Mouse (Mus musculus) midbrain, embryonic 15.5 days (tissue): ENCODE measurements at regions not wholly inside any gene's neighbourhood (a gene's known extent, or its start where the extent isn't known, plus 50 kb on each side); places are given as distances from the start of the nearest gene placed in this dataset.
A peak's percentile ranks its signal among the peaks of the same experiment; 100 is the strongest.

Source experiments
- ATAC-seq: fragments of 200-750 bp; cut with Nextera tagmentation; replicated peaks from 2 replicates; pipeline ENCODE4 v1.8.0; 2017; ENCODE audit warnings: moderate TSS enrichment
- H3K27ac ChIP-seq: fragments of 300-500 bp; sonication (generic); 2 replicates; pipeline ENCODE4 v1.5.1; 2015; ENCODE audit warnings: mild to moderate bottlenecking, inconsistent platforms
- H3K27me3 ChIP-seq: fragments of 300-500 bp; sonication (generic); replicated peaks from 2 replicates; pipeline ENCODE4 v1.6.1; 2015; ENCODE audit warnings: inconsistent platforms
- H3K36me3 ChIP-seq: fragments of 300-500 bp; sonication (generic); replicated peaks from 2 replicates; pipeline ENCODE4 v1.6.1; 2015; ENCODE audit warnings: inconsistent platforms
- H3K4me1 ChIP-seq: fragments of 300-500 bp; sonication (generic); 2 replicates; pipeline ENCODE4 v1.6.1; 2015; ENCODE audit warnings: inconsistent platforms
- H3K4me2 ChIP-seq: fragments of 300-500 bp; sonication (generic); 2 replicates; pipeline ENCODE4 v1.6.1; 2015; ENCODE audit warnings: inconsistent platforms, mild to moderate bottlenecking, moderate library complexity
- H3K4me3 ChIP-seq: fragments of 300-500 bp; sonication (generic); 2 replicates; pipeline ENCODE4 v1.5.1; 2015; ENCODE audit warnings: mild to moderate bottlenecking, inconsistent platforms
- H3K9ac ChIP-seq: fragments of 300-500 bp; sonication (generic); 2 replicates; pipeline ENCODE4 v1.6.1; 2015; ENCODE audit warnings: mild to moderate bottlenecking, inconsistent platforms
- H3K9me3 ChIP-seq: fragments of 300-500 bp; sonication (generic); 2 replicates; pipeline ENCODE4 v1.6.1; 2016; ENCODE audit warnings: inconsistent platforms
- WGBS: fragments of 180-500 bp; shearing (Covaris S2); methylation state at CpG from one replicate; pipeline ENCODE4 v1.1.7; 2015; ENCODE audit warnings: mixed read lengths; 5-methylcytosine and 5-hydroxymethylcytosine counted together

DNA sequence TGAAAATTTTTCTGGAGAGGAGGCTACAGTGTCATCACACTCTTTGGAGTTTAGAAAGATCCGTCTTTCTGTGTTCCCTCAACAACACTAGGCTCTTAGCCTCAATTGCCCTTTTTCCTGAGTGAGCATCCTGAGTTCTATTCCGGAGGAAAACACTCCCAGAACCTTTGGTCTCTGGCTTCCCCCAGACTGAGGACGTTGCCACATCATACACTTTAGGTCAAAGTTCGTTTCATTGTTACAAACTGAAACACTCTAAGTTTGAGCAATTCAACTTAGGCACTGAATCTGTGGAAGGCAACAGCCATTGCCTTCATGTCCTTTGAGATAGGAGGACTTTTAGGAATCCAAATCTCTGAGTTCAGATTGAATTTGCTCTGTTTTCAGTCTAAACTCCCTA, 85.0 kb downstream of the Arl4a start:
- H3K4me2 ChIP-seq: no peak overlapping the region
- no peaks in the 10 kb centered on the region for H3K36me3 ChIP-seq
- 76% methylated on average over 4 of the region's 4 CpGs for WGBS

DNA sequence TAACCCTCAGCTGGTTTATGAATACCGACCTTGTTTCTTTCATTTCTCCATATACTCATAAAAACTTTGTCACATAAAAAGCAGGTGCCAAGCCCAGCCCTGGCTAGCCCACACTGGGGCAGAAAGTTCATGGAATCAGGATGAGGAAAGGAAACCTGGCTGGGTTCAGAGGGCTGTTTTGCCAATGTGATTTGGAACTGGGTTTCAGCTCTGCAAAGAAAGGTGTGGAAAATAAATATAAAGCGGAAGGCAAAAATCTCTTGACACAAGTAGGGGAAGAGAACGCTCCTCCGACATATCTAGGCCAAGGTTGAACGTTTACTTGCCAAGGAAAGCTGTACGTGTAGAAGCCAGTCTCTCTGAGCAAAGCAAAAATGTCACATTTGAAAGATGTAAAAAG, 85.9 kb downstream of the Arl4a start:
- no peak for ATAC-seq
- Histone ChIP-seq H3K9me3 (no peaks in the 10 kb centered on the region), H3K4me3 (no peak overlapping the region), H3K27ac (no peak overlapping the region), H3K4me2 (no peak overlapping the region), H3K9ac (no peak overlapping the region), H3K4me1 (peaks cover 9% of the 10 kb centered on the region), H3K27me3 (no peaks in the 10 kb centered on the region), H3K36me3 (no peaks in the 10 kb centered on the region)
- WGBS: 86% methylated on average over 6 of the region's 6 CpGs

More for the DNA sequence above, 85.0 kb downstream of the Arl4a start:
- ATAC-seq: no peak
- peaks cover 13% of the 10 kb centered on the region for H3K4me1 ChIP-seq
- H3K4me3 ChIP-seq: no peak overlapping the region
- no peaks in the 10 kb centered on the region for H3K9me3 ChIP-seq
- H3K9ac ChIP-seq: no peak overlapping the region
- H3K27me3 ChIP-seq: no peaks in the 10 kb centered on the region
- no peak overlapping the region for H3K27ac ChIP-seq

DNA sequence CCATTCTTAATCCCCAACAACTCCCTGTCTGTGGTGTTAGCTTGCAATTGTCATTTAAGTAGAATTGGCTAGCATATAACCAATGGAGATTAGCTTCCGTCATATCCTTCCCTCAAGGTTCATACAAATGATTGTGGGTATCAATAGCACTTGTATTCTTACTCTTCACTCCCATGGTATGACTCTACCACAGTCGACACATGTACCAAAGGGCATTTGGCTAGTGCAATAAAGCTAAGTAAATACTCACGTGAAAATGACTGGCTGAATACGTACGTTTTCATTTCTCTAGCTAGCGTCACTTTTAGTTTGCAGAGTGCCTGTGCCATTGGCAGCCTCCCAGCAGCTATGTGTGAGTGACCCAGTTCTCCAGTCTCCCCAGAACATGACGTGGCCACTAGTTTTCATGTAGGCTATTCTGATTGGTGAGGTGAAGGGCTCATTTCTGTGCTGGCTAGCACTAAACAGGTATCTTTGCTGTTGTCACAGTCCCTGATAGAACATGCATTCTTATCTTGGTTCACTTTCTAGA, 87.5 kb downstream of the Arl4a start:
- H3K9me3 ChIP-seq: no peaks in the 10 kb centered on the region
- H3K9ac ChIP-seq: no peak overlapping the region
- no peaks in the 10 kb centered on the region for H3K36me3 ChIP-seq
- no peaks in the 10 kb centered on the region for H3K4me1 ChIP-seq
- H3K4me2 ChIP-seq: no peak overlapping the region
- WGBS: 80% methylated on average over 7 of the region's 7 CpGs
- H3K27me3 ChIP-seq: no peaks in the 10 kb centered on the region
- no peak overlapping the region for H3K27ac ChIP-seq
- no peak overlapping the region for H3K4me3 ChIP-seq
- no peak for ATAC-seq

DNA sequence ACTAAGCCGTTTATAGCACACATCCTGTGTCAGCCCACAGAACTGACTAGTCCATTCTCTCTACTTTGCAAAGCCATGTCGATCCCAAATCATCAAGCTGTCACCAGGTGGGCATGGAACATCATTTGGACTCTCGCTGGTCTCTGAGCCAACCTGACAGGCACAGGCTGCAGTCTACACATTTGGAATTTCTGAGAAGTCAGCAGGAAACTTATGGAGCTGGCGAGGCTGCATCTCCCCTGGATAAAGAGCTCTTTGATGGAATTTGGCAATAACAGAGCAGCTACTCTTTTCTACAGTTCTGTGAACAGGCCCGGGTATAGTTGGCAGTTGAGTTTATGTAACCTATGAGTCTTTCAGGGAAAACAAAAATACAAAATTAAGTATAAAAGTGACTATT, 94.9 kb downstream of the Arl4a start:
- no peak overlapping the region for H3K4me2 ChIP-seq
- no peak overlapping the region for H3K4me3 ChIP-seq
- no peaks in the 10 kb centered on the region for H3K27me3 ChIP-seq
- 68% methylated on average over 5 of the region's 5 CpGs for WGBS
- H3K9me3 ChIP-seq: no peaks in the 10 kb centered on the region
- no peaks in the 10 kb centered on the region for H3K36me3 ChIP-seq
- H3K27ac ChIP-seq: no peak overlapping the region
- ATAC-seq: no peak
- H3K9ac ChIP-seq: no peak overlapping the region
- H3K4me1 ChIP-seq: no peaks in the 10 kb centered on the region

DNA sequence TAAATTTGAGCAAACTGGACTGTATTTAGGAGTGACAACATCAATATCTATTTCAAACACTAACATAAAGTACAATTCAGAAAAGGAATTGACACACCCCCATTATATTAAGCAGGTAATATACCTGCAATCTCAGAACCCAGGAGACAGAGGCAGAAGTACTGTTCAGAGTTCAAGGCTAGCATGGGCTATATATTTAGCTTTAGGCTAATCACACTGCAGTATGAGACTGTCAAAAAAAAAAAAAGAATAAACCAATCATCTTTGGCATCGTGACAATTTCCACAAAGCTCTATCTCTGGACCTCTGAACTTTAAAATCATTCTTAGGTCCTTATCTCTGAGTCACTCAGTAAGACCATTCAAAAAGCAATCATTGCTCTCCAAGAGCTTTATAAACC, 96.7 kb downstream of the Arl4a start:
- no peak overlapping the region for H3K4me3 ChIP-seq
- no peaks in the 10 kb centered on the region for H3K27me3 ChIP-seq
- no peak for ATAC-seq
- H3K4me1 ChIP-seq: peaks cover 3% of the 10 kb centered on the region; the same call in 1 of the 2 replicates
- 98% methylated on average over 1 of the region's 1 CpGs for WGBS
- H3K4me2 ChIP-seq: no peak overlapping the region
- H3K27ac ChIP-seq: no peak overlapping the region
- no peaks in the 10 kb centered on the region for H3K9me3 ChIP-seq
- H3K9ac ChIP-seq: no peak overlapping the region
- H3K36me3 ChIP-seq: no peaks in the 10 kb centered on the region

DNA sequence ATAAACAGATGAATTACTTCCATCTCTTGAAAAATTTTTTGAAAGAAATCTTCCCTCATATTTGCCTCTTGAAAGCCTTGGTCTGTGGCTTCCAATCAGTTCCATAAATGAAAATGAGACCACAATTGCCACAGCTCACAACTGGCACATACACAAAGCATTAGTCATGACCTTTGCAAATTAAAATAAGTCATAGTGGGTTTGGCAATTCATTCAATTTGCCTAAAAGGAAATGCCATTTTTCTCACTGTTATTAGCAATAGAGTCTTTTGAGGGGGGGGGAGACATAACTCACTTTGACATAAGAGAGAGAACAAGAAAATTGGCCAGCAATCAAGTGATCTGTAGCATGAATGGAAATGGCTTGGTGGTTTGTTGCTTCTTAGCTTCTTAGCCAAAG, 98.8 kb downstream of the Arl4a start:
- H3K4me1 ChIP-seq: peaks cover 3% of the 10 kb centered on the region; the same call in 1 of the 2 replicates
- no peaks in the 10 kb centered on the region for H3K9me3 ChIP-seq
- no peak overlapping the region for H3K4me2 ChIP-seq
- no peaks in the 10 kb centered on the region for H3K27me3 ChIP-seq
- no peaks in the 10 kb centered on the region for H3K36me3 ChIP-seq
- H3K4me3 ChIP-seq: no peak overlapping the region
- no peak overlapping the region for H3K9ac ChIP-seq
- ATAC-seq: no peak
- H3K27ac ChIP-seq: no peak overlapping the region

DNA sequence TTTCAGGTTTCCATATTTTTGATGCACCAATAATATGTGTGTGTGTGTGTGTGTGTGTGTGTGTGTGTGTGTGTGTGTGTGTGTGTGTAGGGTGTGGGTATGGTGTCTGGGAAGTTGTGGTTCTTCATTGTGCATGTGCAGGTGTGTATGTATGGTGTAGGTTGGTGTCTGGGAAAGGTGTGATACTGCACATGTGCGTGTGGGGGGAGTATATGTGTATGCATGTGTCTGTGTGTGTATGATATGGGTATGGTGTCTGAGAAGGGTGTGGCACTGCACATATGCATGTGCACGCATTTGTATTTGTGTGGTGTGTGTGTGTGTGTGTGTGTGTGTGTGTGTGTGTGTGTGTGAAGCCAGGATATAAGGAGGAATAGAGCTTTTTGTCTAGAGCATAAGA, 99.6 kb downstream of the Arl4a start:
- H3K27me3 ChIP-seq: no peaks in the 10 kb centered on the region
- no peak overlapping the region for H3K4me3 ChIP-seq
- H3K36me3 ChIP-seq: no peaks in the 10 kb centered on the region
- H3K4me1 ChIP-seq: peaks cover 3% of the 10 kb centered on the region; the same call in 1 of the 2 replicates
- WGBS: 100% methylated on average over 2 of the region's 2 CpGs
- no peak overlapping the region for H3K9ac ChIP-seq
- H3K9me3 ChIP-seq: no peaks in the 10 kb centered on the region
- no peak overlapping the region for H3K4me2 ChIP-seq
- ATAC-seq: no peak
- H3K27ac ChIP-seq: no peak overlapping the region

DNA sequence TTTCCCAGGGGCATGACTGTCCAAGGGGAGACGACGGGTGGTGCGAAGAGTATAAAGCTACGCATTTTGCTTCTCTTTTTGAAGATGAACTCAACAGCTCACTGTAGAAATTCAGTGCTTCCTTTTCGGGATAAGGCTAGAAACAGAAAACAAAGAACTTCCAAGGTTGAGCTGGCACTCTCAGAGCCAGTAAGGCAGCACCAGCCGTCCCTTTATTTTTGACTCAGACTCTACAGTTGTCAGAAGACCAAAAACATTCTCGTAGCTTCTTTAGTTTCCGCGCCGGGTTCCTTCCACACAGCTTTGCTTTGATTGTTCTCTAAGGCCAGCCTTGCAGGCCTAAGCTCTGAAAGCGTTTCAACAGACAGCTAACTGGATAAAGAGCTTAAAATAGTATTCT, 101.5 kb downstream of the Arl4a start:
- peaks cover 3% of the 10 kb centered on the region; the same call in 1 of the 2 replicates for H3K4me1 ChIP-seq
- H3K9ac ChIP-seq: no peak overlapping the region
- peak overlapping the region; percentile 27; the same call in 1 of the 2 replicates for H3K27ac ChIP-seq
- no peaks in the 10 kb centered on the region for H3K9me3 ChIP-seq
- H3K4me3 ChIP-seq: no peak overlapping the region
- H3K4me2 ChIP-seq: no peak overlapping the region
- WGBS: 22% methylated on average over 11 of the region's 11 CpGs
- H3K36me3 ChIP-seq: no peaks in the 10 kb centered on the region
- peak; percentile 62; the same call in 1 of the 2 replicates for ATAC-seq
- H3K27me3 ChIP-seq: no peaks in the 10 kb centered on the region

DNA sequence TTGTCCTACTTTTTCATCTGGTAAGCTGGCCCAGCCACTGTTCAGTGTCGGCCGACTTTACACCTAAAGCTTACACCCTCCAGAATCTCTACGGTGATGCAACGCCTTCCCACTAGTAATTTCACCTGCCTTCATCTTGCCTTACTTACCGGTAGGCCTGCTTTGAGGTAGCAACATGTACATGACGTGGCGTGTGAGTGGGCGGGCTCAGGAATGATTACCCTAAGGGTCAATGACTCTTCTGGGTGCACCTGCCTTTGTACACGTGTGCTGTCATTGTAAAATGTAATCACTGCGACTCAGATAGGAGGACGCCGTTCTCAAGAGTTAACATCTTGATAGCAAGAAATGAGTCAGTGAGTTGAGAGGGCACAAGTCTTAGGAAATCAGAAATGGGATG, 102.0 kb downstream of the Arl4a start:
- Histone ChIP-seq H3K9ac (no peak overlapping the region), H3K27ac (no peak overlapping the region), H3K4me1 (peaks cover 3% of the 10 kb centered on the region; the same call in 1 of the 2 replicates), H3K4me2 (no peak overlapping the region), H3K27me3 (no peaks in the 10 kb centered on the region), H3K36me3 (no peaks in the 10 kb centered on the region), H3K9me3 (no peaks in the 10 kb centered on the region), H3K4me3 (no peak overlapping the region)
- ATAC-seq: peak; percentile 63
- WGBS: 88% methylated on average over 12 of the region's 12 CpGs

DNA sequence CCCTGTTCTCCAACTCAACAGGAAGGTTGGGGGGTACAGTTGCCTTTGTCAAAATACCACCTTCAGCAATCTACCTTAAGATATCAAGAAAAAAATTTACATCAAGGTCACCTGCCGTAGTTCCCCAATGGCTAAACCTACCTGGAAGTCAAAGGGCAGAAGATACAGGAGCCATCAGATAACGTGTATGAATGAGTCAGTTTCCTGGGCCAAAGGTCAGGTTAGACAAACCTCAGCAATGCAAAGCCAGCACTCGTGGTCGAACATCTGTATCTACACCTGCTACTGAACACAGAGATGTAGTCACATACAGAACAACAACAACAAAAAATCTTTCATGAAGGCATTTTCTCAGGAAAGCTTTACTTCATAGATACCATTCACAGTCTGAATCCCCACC, 102.9 kb downstream of the Arl4a start:
- no peak for ATAC-seq
- peaks cover 3% of the 10 kb centered on the region; the same call in 1 of the 2 replicates for H3K4me1 ChIP-seq
- no peak overlapping the region for H3K4me3 ChIP-seq
- H3K36me3 ChIP-seq: no peaks in the 10 kb centered on the region
- no peak overlapping the region for H3K27ac ChIP-seq
- 92% methylated on average over 4 of the region's 4 CpGs for WGBS
- no peak overlapping the region for H3K9ac ChIP-seq
- no peaks in the 10 kb centered on the region for H3K27me3 ChIP-seq
- H3K9me3 ChIP-seq: no peaks in the 10 kb centered on the region
- H3K4me2 ChIP-seq: no peak overlapping the region

DNA sequence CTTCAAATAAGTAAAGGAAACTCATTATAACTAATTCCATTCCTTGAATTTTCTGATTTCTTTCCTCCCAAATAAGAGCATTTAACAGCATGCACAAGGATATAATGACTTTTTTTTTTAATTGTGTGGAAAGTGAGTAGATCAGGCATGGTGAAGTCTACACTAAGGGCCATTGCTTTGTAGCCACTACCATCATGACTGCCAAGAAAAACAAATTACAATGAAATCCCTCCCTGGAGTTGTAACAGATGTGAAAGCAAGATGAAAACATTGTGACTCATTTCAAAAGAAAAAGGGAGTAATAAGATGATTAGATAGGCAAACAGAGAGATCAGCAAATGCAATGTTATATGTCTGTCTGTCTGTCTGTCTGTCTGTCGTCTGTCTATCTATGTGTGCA, 106.6 kb downstream of the Arl4a start:
- whole genome bisulfite sequencing: 82% methylated on average over 1 of the region's 1 CpGs
- no peaks in the 10 kb centered on the region for H3K9me3 ChIP-seq
- H3K27ac ChIP-seq: no peak overlapping the region
- H3K4me2 ChIP-seq: no peak overlapping the region
- peaks cover under 1% of the 10 kb centered on the region; the same call in 1 of the 2 replicates for H3K4me1 ChIP-seq
- no peak for ATAC-seq
- no peak overlapping the region for H3K9ac ChIP-seq
- H3K27me3 ChIP-seq: no peaks in the 10 kb centered on the region
- no peaks in the 10 kb centered on the region for H3K36me3 ChIP-seq
- H3K4me3 ChIP-seq: no peak overlapping the region

DNA sequence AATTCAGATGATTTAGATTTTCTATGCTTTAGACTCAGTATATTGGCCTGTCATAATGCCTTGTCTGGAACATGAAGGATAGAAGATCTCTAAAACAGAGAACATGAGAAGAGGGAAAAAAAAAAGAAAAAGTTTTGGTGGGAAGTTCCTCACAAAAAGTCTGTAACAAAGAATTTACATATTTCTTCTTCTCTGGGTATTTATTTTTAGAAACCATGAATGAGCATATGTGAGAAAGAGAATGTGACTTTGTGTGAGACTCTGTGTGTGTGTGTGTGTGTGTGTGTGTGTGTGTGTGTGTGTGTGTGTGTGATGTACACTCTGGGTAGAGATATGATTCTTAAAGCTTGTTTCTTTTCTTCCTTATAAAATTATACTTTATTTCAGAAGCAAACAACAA, 109.9 kb downstream of the Arl4a start:
- H3K4me1 ChIP-seq: no peaks in the 10 kb centered on the region
- no peak for ATAC-seq
- no peak overlapping the region for H3K9ac ChIP-seq
- no peak overlapping the region for H3K4me3 ChIP-seq
- no peaks in the 10 kb centered on the region for H3K9me3 ChIP-seq
- no peak overlapping the region for H3K27ac ChIP-seq
- H3K27me3 ChIP-seq: no peaks in the 10 kb centered on the region
- no peaks in the 10 kb centered on the region for H3K36me3 ChIP-seq
- H3K4me2 ChIP-seq: no peak overlapping the region

DNA sequence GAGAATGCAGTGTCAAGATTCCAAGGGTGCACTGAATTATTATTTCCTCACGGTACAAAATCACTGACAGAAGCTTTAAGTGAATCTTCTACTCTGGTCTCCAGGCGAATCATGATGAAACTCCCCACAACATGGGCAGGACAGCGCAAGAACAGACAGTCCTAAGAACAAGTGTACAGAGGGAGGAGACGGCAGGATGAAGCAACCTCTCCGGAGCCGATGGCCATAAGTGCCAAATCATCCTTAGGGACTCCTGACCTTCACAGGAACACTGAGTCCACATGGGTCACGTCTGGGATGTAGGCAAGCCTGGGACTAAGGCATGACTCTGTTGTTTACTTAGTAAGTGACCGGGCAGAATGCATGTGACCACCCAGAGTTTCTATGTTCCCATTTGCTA, 110.8 kb downstream of the Arl4a start:
- Histone ChIP-seq H3K9ac (no peak overlapping the region), H3K36me3 (no peaks in the 10 kb centered on the region), H3K4me3 (no peak overlapping the region), H3K9me3 (no peaks in the 10 kb centered on the region), H3K4me1 (no peaks in the 10 kb centered on the region), H3K27me3 (no peaks in the 10 kb centered on the region), H3K4me2 (no peak overlapping the region), H3K27ac (no peak overlapping the region)
- ATAC-seq: no peak
- 92% methylated on average over 8 of the region's 8 CpGs for WGBS
